Mouse (Mus musculus) intestine, embryonic 14.5 days (tissue): ENCODE results near the gene Hmx1. TPM values are rescaled to one million over a fixed set of nuclear protein-coding genes. Genes with fewer than 3 reads are reported as not detected.

Experiments used
- ATAC-seq: fragments of 200-750 bp; cut with Nextera tagmentation; replicated peaks from 2 replicates; pipeline ENCODE4 v1.8.0; 2017; ENCODE audit warnings: low read depth, moderate number of reproducible peaks, moderate TSS enrichment, moderate library complexity; ENCODE audit not compliant: low FRiP score, low TSS enrichment
- DNase-seq: peaks from one replicate; pipeline ENCODE4 v3.0.0-alpha.2; 2018; ENCODE audit warnings: low spot score
- H3K27ac ChIP-seq: fragments of 300-500 bp; sonication (generic); 2 replicates; pipeline ENCODE4 v1.5.1; 2014; ENCODE audit warnings: low read depth, mild to moderate bottlenecking, control low read depth
- H3K27me3 ChIP-seq: fragments of 300-500 bp; sonication (generic); replicated peaks from 2 replicates; pipeline ENCODE4 v1.6.1; 2014; ENCODE audit warnings: low read length, control low read depth; ENCODE audit not compliant: control insufficient read depth, insufficient read depth
- H3K36me3 ChIP-seq: fragments of 300-500 bp; sonication (generic); 2 replicates; pipeline ENCODE4 v1.6.1; 2014; ENCODE audit warnings: low read length, control low read depth; ENCODE audit not compliant: control insufficient read depth, insufficient read depth
- H3K4me1 ChIP-seq: fragments of 300-500 bp; sonication (generic); replicated peaks from 2 replicates; pipeline ENCODE4 v1.6.1; 2014; ENCODE audit warnings: low read length, control low read depth, mixed read lengths; ENCODE audit not compliant: control insufficient read depth, insufficient read depth
- H3K4me2 ChIP-seq: fragments of 300-500 bp; sonication (generic); 2 replicates; pipeline ENCODE4 v1.6.1; 2014; ENCODE audit warnings: low read length
- H3K4me3 ChIP-seq: fragments of 300-500 bp; sonication (generic); 2 replicates; pipeline ENCODE4 v1.5.1; 2014; ENCODE audit warnings: low read depth, low read length, control low read depth, mixed read lengths
- H3K9ac ChIP-seq: fragments of 300-500 bp; sonication (generic); 2 replicates; pipeline ENCODE4 v1.6.1; 2014; ENCODE audit warnings: mild to moderate bottlenecking, low read length
- H3K9me3 ChIP-seq: fragments of 300-500 bp; sonication (generic); 2 replicates; pipeline ENCODE4 v1.6.1; 2016; ENCODE audit warnings: low read length, control low read depth; ENCODE audit not compliant: control insufficient read depth
- WGBS: fragments of 180-500 bp; shearing (Covaris S2); extraction: QIAGEN DNeasy Blood & Tissue Kit; methylation state at CpG from one replicate; pipeline ENCODE4 v1.1.7; 2014; 5-methylcytosine and 5-hydroxymethylcytosine counted together
- polyA plus RNA-seq: library from polyadenylated mRNA; unstranded; fragments of >200 nt; fragmentation: Nextera tagmentation; extraction: Ambion mirVana; gene quantifications from 2 replicates; pipeline ENCODE4 v1.2.1, GENCODE M21; 2014

The Hmx1 gene
- polyA plus RNA-seq, 1 experiment from 2014 or later: not detected

DNA sequence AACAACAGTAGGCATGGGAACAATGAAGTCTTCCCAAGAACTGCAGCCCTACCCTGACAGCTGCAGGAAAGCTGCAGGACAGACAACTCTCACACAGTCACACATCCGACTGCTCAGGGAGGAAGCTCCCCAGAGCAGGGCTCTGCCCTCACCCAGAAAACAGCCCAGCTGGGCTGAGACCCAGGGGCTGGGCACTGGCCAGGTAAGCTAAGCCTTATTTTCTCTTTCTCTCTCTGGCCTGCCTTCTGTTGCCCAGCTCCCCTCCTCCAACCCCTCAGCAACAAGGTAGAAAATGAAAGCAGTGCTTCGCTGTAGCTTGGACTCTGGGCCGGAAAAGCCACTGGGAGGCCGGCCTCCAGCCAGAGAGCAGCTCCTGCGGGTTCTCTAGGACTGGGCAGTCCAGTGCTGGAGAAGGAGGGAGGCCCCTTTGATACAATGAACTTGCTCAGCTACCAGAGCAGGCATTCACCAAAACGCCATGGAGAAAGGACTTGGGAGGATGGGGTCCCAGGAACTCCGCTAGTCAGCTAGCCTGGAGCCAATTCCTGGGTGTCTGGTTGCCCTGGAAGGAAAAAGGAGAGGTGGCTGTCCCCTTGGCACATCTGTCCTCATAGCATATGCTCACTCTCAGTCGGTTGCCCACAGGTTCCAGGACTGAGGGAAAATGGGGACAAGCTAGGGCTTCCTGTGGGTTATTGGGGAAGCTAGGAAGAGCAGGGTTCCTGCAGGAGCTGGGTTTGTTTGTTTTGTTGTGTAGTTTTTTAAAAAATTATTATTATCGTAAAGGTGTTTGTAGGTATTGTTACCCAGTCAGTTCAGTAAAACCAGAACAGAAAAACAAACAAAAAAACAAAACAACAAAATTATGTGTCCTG is 6.9 kb downstream of the Hmx1 start:
- Histone ChIP-seq H3K9me3 (no peaks in the 10 kb centered on the region), H3K27ac (no peak overlapping the region), H3K36me3 (no peaks in the 10 kb centered on the region), H3K27me3 (peaks cover 100% of the 10 kb centered on the region), H3K4me3 (no peak overlapping the region), H3K4me2 (no peak overlapping the region), H3K4me1 (peaks cover 5% of the 10 kb centered on the region; the same call in 1 of the 2 replicates), H3K9ac (no peak overlapping the region)
- no peak for ATAC-seq
- DNase-seq: no peak
- 7% methylated on average over 9 of the region's 9 CpGs for WGBS

DNA sequence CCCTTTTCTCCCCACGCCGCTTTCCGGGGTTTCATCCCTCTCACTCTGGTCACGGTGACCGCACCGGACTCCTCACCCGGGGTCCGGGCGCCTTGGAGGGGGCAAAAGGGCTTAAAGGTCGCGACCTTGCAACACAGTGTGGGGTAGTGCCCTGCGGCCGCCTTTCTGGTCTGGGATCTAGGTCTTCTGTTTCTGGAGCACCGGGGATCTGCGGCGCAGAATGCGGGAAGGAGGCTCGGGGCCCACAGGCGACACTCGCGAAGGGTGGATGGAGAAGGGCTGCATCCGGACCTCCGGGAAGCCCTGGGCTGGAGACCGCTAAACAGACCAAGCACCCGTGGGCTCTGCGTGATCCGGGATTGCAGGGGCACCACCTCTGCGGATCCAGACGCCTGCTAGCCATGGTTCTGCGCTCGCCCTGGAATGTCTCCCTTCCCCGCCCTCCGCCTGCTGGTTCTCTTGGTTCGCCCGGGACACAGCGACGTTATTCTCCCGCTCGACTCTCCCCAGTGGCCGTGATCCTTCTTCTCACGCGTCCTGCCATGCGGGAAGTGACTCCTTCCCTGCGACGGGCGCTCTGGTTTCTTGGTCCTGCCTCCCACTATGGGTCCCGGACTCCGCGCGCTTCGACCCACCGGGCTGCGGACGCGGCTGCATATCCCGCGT is 8.2 kb downstream of the Hmx1 start:
- WGBS: 1% methylated on average over 57 of the region's 57 CpGs
- Histone ChIP-seq H3K4me1 (peaks cover 4% of the 10 kb centered on the region; the same call in 1 of the 2 replicates), H3K27ac (no peak overlapping the region), H3K9me3 (no peaks in the 10 kb centered on the region), H3K9ac (no peak overlapping the region), H3K36me3 (no peaks in the 10 kb centered on the region), H3K4me3 (no peak overlapping the region), H3K4me2 (peak overlapping the region; percentile 14; the same call in 1 of the 2 replicates), H3K27me3 (peaks cover 100% of the 10 kb centered on the region)
- DNase-seq: no peak
- 0 out of 2 replicates have a peak, but pooled peaks have one; percentile 9 for ATAC-seq

DNA sequence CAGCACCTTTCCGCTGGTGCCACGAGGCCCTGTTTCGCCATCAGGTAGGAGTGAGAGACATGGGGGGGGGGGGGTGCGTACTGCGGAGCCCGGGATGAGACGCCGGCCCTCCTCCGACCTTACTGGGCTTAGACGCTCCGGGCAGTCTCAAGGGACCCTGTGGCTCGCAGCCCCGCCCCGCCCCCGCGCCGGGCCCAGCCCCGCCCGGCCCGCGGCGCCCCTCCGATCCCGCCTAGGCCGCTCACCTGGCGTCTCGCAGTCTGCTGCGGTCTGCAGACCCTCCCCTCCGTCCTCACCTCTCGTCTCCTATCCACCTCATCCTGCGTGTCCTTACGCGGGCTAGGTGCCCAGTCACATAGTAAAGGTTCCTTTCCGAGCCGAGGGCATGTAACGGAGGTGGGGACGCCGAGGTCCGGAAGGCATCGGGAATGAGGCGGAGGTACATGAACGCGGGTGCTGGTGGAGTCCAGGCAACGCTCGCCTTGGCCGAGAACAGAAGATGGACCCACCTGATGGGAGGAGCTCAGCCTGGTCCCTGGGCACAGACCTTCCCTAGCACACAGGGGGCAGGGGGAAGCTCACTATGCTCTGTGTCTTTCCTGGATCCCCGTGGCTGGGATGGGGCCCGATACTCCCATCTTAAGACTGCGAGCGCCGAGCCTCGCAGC is 8.9 kb downstream of the Hmx1 start:
- DNase-seq: no peak
- H3K4me1 ChIP-seq: peaks cover 3% of the 10 kb centered on the region; the same call in 1 of the 2 replicates
- H3K27ac ChIP-seq: no peak overlapping the region
- H3K4me3 ChIP-seq: no peak overlapping the region
- H3K9me3 ChIP-seq: no peaks in the 10 kb centered on the region
- peaks cover 100% of the 10 kb centered on the region for H3K27me3 ChIP-seq
- H3K36me3 ChIP-seq: no peaks in the 10 kb centered on the region
- 0 out of 2 replicates have a peak, but pooled peaks have one; percentile 9 for ATAC-seq
- H3K9ac ChIP-seq: no peak overlapping the region
- H3K4me2 ChIP-seq: peak overlapping the region; percentile 14; the same call in 1 of the 2 replicates
- WGBS: 1% methylated on average over 50 of the region's 52 CpGs

DNA sequence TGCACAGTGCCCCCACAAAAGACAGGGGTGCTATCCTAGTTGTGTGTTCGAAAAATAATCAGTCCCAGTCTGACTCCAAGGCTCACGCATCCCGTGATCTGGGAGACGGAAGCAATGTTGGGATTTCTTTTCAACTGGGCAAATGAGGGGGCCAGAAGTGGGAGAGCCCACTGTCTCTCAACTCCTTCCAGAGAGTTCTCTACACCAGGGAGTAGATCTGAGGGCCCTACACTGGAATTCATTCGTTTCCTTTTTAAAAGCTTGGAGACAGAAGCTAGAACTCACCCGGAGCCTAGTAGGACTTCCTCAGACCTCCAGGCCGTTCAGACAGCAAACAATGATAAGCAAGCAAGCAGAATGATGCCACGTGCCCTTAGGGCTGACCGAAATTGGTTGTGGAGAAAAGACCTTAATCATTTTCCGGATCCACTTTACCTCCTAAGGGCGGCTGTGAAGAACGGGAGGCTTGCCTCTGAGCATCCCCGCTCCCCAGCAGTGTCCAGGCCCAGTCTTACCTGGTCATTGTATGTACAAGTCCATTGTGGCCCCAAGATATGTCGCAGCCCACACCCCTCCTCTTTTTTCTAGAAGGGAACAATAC is 9.5 kb downstream of the Hmx1 start:
- H3K4me3 ChIP-seq: no peak overlapping the region
- ATAC-seq (no peak), DNase-seq (no peak)
- H3K4me2 ChIP-seq: no peak overlapping the region
- H3K9me3 ChIP-seq: no peaks in the 10 kb centered on the region
- H3K27ac ChIP-seq: no peak overlapping the region
- H3K36me3 ChIP-seq: no peaks in the 10 kb centered on the region
- 2% methylated on average over 14 of the region's 14 CpGs for WGBS
- H3K27me3 ChIP-seq: peaks cover 100% of the 10 kb centered on the region
- H3K4me1 ChIP-seq: peaks cover 3% of the 10 kb centered on the region; the same call in 1 of the 2 replicates
- no peak overlapping the region for H3K9ac ChIP-seq

DNA sequence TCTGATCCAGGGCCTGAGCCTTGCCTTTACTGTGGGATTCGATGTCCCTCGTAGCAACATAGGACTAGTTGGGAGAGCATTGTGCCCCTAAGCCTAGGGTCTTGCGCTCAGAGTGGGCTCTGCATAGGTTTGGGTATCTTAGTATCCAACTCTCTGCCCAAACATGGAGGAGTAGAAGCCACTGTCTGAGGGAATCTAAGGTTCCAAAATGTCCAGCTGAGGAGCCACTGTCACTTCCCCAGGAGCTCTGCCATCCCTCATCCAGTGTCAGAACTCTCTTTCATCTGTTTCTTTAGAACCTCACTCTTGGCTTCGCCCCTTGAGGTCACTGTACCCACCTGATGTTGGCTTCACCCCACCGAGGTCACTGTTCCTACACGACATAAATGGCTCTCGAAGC is 10.2 kb downstream of the Hmx1 start:
- peaks cover 100% of the 10 kb centered on the region for H3K27me3 ChIP-seq
- no peak overlapping the region for H3K4me3 ChIP-seq
- no peaks in the 10 kb centered on the region for H3K36me3 ChIP-seq
- H3K4me1 ChIP-seq: peaks cover 3% of the 10 kb centered on the region; the same call in 1 of the 2 replicates
- no peak overlapping the region for H3K9ac ChIP-seq
- ATAC-seq (no peak), DNase-seq (no peak)
- H3K9me3 ChIP-seq: no peaks in the 10 kb centered on the region
- 4% methylated on average over 7 of the region's 7 CpGs for WGBS
- no peak overlapping the region for H3K27ac ChIP-seq
- H3K4me2 ChIP-seq: no peak overlapping the region

DNA sequence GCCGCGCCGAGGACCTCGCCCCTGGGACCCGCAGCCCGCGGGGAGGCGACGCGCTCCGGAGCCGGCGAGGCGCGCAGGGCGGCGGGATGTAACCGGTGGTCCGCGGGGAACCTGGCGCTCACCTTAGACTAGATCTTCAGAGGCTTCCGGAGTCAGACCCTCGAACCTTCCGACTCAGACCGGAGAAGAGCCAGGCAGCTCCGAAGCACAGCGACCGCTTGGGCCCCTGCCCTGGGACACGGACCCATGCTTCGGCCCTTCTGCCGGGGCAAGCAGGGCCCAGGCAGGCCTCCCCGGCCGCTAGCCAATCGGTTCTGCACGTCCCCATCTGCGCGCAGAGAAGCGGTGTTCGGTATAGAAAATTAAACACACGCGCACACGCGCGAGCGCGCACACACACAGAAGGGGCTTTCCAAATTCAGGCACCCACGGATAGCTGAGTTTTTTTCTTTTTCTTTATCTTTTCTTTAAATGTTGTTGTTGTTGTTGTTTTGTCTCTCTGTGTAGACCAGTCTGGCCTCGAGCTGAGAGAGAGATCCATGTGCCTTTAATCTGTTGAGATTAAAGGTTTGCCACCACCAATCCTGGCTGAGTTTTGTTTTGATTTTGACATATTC is 10.9 kb downstream of the Hmx1 start:
- Histone ChIP-seq H3K4me2 (no peak overlapping the region), H3K27me3 (peaks cover 99% of the 10 kb centered on the region)

DNA sequence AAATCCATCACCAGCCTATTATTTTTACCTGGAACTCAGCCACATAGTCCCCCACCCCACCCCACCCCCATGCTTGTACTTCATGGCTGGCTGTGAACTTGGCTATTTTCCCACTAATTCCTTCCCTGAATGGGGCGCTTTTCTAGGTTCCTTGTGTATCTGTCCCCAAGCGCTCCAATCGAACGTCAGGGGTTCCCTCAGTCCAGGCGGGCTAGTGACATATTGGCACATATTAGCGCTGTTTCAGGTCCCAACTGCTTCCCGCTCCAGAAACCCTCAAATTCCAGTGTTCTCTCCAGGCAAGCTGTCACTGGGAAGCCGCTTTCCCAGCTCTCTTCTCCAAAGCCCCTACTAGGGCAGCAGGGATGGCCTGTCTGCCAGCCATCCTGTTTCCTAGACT is 12.3 kb downstream of the Hmx1 start:
- DNase-seq (no peak), ATAC-seq (no peak)
- H3K9me3 ChIP-seq: no peaks in the 10 kb centered on the region
- H3K27ac ChIP-seq: no peak overlapping the region
- WGBS: 3% methylated on average over 8 of the region's 8 CpGs
- no peaks in the 10 kb centered on the region for H3K36me3 ChIP-seq
- H3K9ac ChIP-seq: no peak overlapping the region
- H3K4me3 ChIP-seq: no peak overlapping the region
- H3K4me2 ChIP-seq: no peak overlapping the region
- peaks cover 99% of the 10 kb centered on the region for H3K27me3 ChIP-seq
- H3K4me1 ChIP-seq: peaks cover 3% of the 10 kb centered on the region; the same call in 1 of the 2 replicates

More for the DNA sequence above, 10.9 kb downstream of the Hmx1 start:
- DNase-seq (no peak), ATAC-seq (no peak)
- Histone ChIP-seq H3K9me3 (no peaks in the 10 kb centered on the region), H3K27ac (no peak overlapping the region), H3K9ac (no peak overlapping the region), H3K4me3 (no peak overlapping the region), H3K36me3 (no peaks in the 10 kb centered on the region), H3K4me1 (peaks cover 3% of the 10 kb centered on the region; the same call in 1 of the 2 replicates)
- under 1% methylated on average over 48 of the region's 48 CpGs for WGBS
